Mouse (Mus musculus): ENCODE measurements around the gene Samd4b.

- TF ChIP-seq CTCF (IDR thresholded peaks at IDR 0.05; ENCODE audit: low read depth) (no peak), EP300 (IDR thresholded peaks at IDR 0.05; ENCODE audit: low read depth) (no peak)
Observed at GRCm38 (mm10) chr7:28377190-28378065, 220.5 kb downstream of the Samd4b start.

All from heart, postnatal 0 days (tissue).